Mouse (Mus musculus) testis, adult 2 months (tissue): ENCODE results near the gene Zfp827.

Source experiments
- CTCF ChIP-seq: fragments of 200-500 bp; IDR thresholded peaks from 2 replicates; pipeline ENCODE4 v1.5.1; 2012; ENCODE audit warnings: low read depth, mild to moderate bottlenecking, inconsistent platforms, low read length, moderate library complexity; ENCODE audit not compliant: control insufficient read depth, insufficient read depth, insufficient replicate concordance
- POLR2A ChIP-seq: fragments of 200-500 bp; IDR thresholded peaks from 2 replicates; pipeline ENCODE4 v1.6.1; 2012; ENCODE audit warnings: low read depth, mild to moderate bottlenecking, inconsistent platforms, low read length, moderate library complexity; ENCODE audit not compliant: control insufficient read depth

DNA sequence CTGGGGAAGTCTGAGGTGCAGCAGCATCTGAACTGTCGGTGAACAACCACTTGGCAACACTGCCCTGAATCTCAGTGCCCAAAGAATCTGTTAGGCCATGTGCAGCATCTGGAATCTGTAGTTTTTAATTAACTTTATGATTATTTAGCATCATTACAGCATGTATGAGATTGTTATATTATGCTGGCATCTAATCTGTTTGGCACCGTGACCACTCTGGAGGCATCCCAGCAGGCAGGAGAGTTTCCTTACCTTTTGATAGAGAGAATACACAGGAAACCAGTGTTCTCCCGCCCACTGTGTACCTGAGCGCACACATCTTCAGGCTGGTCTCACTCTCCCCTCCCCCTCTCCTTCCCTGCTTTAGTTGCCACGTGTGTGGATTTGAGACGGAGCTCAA lies 151.4 kb downstream of the Zfp827 start:
- no peak for TF ChIP-seq CTCF
- TF ChIP-seq POLR2A = no peak
